Mouse (Mus musculus) midbrain, embryonic 12.5 days (tissue): Measurements from ENCODE around the gene Rgs14. TPM values are rescaled to one million over a fixed set of nuclear protein-coding genes. Genes with fewer than 3 reads are reported as not detected.

Experiments used
- ATAC-seq: fragments of 200-750 bp; cut with Nextera tagmentation; 2 replicates; pipeline ENCODE4 v1.8.0; 2017; ENCODE audit warnings: low read depth, moderate TSS enrichment, moderate library complexity; ENCODE audit not compliant: low FRiP score
- H3K27ac ChIP-seq: fragments of 300-500 bp; sonication (generic); replicated peaks from 2 replicates; pipeline ENCODE4 v1.5.1; 2016; ENCODE audit warnings: mild to moderate bottlenecking
- H3K27me3 ChIP-seq: fragments of 300-500 bp; sonication (generic); 2 replicates; pipeline ENCODE4 v1.6.1; 2016; ENCODE audit warnings: mild to moderate bottlenecking
- H3K36me3 ChIP-seq: fragments of 300-500 bp; sonication (generic); 2 replicates; pipeline ENCODE4 v1.6.1; 2016
- H3K4me1 ChIP-seq: fragments of 300-500 bp; sonication (generic); 2 replicates; pipeline ENCODE4 v1.6.1; 2016
- H3K4me2 ChIP-seq: fragments of 300-500 bp; sonication (generic); replicated peaks from 2 replicates; pipeline ENCODE4 v1.6.1; 2016; ENCODE audit warnings: mild to moderate bottlenecking, moderate library complexity
- H3K4me3 ChIP-seq: fragments of 300-500 bp; sonication (generic); 2 replicates; pipeline ENCODE4 v1.5.1; 2016; ENCODE audit warnings: mild to moderate bottlenecking
- H3K9ac ChIP-seq: fragments of 300-500 bp; sonication (generic); replicated peaks from 2 replicates; pipeline ENCODE4 v1.6.1; 2016; ENCODE audit warnings: mild to moderate bottlenecking, moderate library complexity
- H3K9me3 ChIP-seq: fragments of 300-500 bp; sonication (generic); 2 replicates; pipeline ENCODE4 v1.6.1; 2016; ENCODE audit warnings: mild to moderate bottlenecking
- WGBS: fragments of 180-500 bp; shearing (Covaris S2); methylation state at CpG from one replicate; pipeline ENCODE4 v1.1.7; 2016; 5-methylcytosine and 5-hydroxymethylcytosine counted together
- polyA plus RNA-seq: library from polyadenylated mRNA; unstranded; fragments of >200 nt; fragmentation: Nextera tagmentation; extraction: Ambion mirVana; gene quantifications from 2 replicates; pipeline ENCODE4 v1.2.1, GENCODE M21; 2016

Rgs14 gene
- polyA plus RNA-seq, 1 experiment from 2014 or later, result 0.47 TPM

DNA sequence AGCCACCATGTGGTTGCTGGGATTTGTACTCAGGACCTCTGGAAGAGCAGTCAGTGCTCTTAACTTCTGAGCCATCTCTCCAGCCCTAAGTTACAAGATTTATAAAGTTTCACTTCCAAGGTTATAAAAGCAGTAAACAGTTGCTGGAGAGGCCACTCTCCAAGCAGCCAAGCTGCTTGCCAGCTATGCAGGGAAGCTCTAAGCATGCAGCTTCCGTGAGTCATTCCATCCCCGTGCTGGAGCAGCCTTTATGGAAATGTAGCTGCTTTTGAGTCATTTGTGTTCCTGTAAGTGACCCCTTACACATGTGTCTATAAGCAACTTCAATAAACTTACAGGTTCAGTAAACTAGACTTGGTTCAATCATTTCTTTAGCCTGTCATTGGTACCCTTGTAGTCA, 61.0 kb downstream of the Rgs14 start:
- Histone ChIP-seq H3K27ac (no peak overlapping the region), H3K9me3 (no peaks in the 10 kb centered on the region), H3K36me3 (no peaks in the 10 kb centered on the region), H3K27me3 (no peaks in the 10 kb centered on the region), H3K4me1 (no peaks in the 10 kb centered on the region), H3K4me2 (no peak overlapping the region), H3K9ac (no peak overlapping the region), H3K4me3 (no peak overlapping the region)
- 79% methylated on average over 2 of the region's 2 CpGs for WGBS
- ATAC-seq, result no peak

DNA sequence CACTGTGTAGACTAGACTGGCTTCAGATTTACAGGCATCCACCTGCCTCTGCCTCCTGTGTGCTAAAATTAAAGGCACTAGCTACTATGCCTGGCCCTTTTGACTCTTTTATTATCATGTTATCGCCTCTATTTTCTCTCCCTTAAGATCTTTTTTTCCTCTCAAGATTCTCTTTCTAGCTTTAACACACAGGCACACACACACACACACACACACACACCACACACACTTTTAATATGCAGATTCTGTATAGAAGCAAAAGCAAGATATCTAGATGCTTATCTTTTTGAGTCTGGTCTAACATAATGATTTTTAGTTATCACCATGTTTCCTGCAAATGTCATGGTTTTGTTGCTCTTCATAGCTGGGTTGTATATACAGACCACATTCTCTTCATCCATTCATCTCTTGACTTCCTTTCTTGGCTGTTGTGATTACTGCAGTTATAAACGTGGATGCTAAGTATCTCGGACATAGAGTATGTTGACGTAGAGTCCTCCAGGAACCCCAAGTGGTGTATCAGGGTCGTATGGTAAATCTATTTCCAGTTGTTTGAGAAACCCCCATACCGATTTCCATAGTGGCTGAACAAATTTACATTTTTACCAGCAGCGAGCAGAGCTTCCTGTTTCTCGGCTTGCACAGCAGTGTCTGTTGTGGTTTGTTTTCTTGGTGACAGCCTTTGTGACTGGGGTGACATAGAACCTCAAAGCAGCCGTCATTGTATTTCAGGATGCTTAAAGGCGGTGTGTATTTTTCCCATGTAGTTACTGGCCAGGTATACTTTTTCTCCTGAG, 62.6 kb downstream of the Rgs14 start:
- H3K9me3 ChIP-seq, result no peaks in the 10 kb centered on the region
- H3K4me1 ChIP-seq, result no peaks in the 10 kb centered on the region
- no peaks in the 10 kb centered on the region for H3K36me3 ChIP-seq
- ATAC-seq, result no peak
- 83% methylated on average over 10 of the region's 10 CpGs for WGBS
- H3K27me3 ChIP-seq, result no peaks in the 10 kb centered on the region
- no peak overlapping the region for H3K4me3 ChIP-seq
- no peak overlapping the region for H3K9ac ChIP-seq
- no peak overlapping the region for H3K27ac ChIP-seq
- H3K4me2 ChIP-seq, result no peak overlapping the region

Other genes starting within 250 kb of the Rgs14 start
- not detected in 2 replicates for gene Gm17617, start 236.2 kb upstream of the Rgs14 start, polyA plus RNA-seq
- gene Fgfr4, start 217.1 kb upstream of the Rgs14 start, polyA plus RNA-seq, result 0.37 and 0.70 TPM in 2 replicates
- gene Nsd1, start 159.9 kb upstream of the Rgs14 start, polyA plus RNA-seq, result 81.7 and 83.6 TPM in 2 replicates
- 317 and 349 TPM in 2 replicates for gene Prelid1, start 49.2 kb upstream of the Rgs14 start, polyA plus RNA-seq
- 99.6 and 111 TPM in 2 replicates for gene Rab24, start 47.8 kb upstream of the Rgs14 start, polyA plus RNA-seq
- 28.7 and 32.1 TPM in 2 replicates for gene Mxd3, start 39.9 kb upstream of the Rgs14 start, polyA plus RNA-seq
- gene Lman2, start 6.9 kb upstream of the Rgs14 start, polyA plus RNA-seq, result 91.8 and 94.7 TPM in 2 replicates
- 0.06 TPM in 1 of 2 replicates, not detected in the other for gene Slc34a1, start 28.5 kb downstream of the Rgs14 start, polyA plus RNA-seq
- not detected in 2 replicates for gene Pfn3, start 45.5 kb downstream of the Rgs14 start, polyA plus RNA-seq
- not detected in 2 replicates for gene F12, start 57.1 kb downstream of the Rgs14 start, polyA plus RNA-seq
- gene Grk6, start 75.3 kb downstream of the Rgs14 start, polyA plus RNA-seq, result 53.1 and 58.5 TPM in 2 replicates
- gene Prr7, start 94.5 kb downstream of the Rgs14 start, polyA plus RNA-seq, result 2.0 and 2.3 TPM in 2 replicates
- 558 and 585 TPM in 2 replicates for gene Dbn1, start 118.4 kb downstream of the Rgs14 start, polyA plus RNA-seq
- gene Pdlim7, start 143.9 kb downstream of the Rgs14 start, polyA plus RNA-seq, result 140 and 156 TPM in 2 replicates
- gene Dok3, start 159.6 kb downstream of the Rgs14 start, polyA plus RNA-seq, result 2.9 and 4.6 TPM in 2 replicates
- gene Ddx41, start 166.9 kb downstream of the Rgs14 start, polyA plus RNA-seq, result 64.6 and 73.4 TPM in 2 replicates
- 67.2 and 67.7 TPM in 2 replicates for gene Fam193b, start 201.4 kb downstream of the Rgs14 start, polyA plus RNA-seq
- 105 and 108 TPM in 2 replicates for gene Tmed9, start 204.0 kb downstream of the Rgs14 start, polyA plus RNA-seq
- 40.4 and 41.9 TPM in 2 replicates for gene B4galt7, start 230.2 kb downstream of the Rgs14 start, polyA plus RNA-seq